10 mouse cellular contexts compared by ENCODE assay signal in genomic region chr7:73666921-73667675, GRCm38 (mm10).
DNase-seq lines count a peak whose midpoint lies in the region; ATAC-seq and TF ChIP-seq lines count a peak whose summit lies in the region.
"Had no signal": no experiment of that assay in that cellular context is flagged by ENCODE, and none has a peak within 500 bp of the region (broad histone marks: within the 10 kb centered on the region; RNA-seq: fewer than 3 reads in every experiment).

No protein-coding gene starts in this region.

- TF ChIP-seq EP300 in heart, postnatal 0 days (IDR thresholded peaks at IDR 0.05; ENCODE audit: low read depth) = no peak

- H3K4me3 ChIP-seq in heart, postnatal 0 days (ENCODE audit: low read depth, low read length) = no peak overlapping the region
- H3K4me3 ChIP-seq: liver, embryonic 15.5 days had no signal

- H3K9me3 ChIP-seq in heart, postnatal 0 days (replicated peaks; ENCODE audit: control insufficient read depth, low read length) = no peaks in the 10 kb centered on the region
- H3K9me3 ChIP-seq: liver, embryonic 15.5 days had no signal

- H3K36me3 ChIP-seq in heart, postnatal 0 days (replicated peaks; ENCODE audit: control insufficient read depth, insufficient read depth, low read length) = no peaks in the 10 kb centered on the region
- H3K36me3 ChIP-seq: liver, embryonic 15.5 days had no signal

- TF ChIP-seq CTCF in heart, postnatal 0 days (IDR thresholded peaks at IDR 0.05; ENCODE audit: low read depth) = no peak

- H3K27me3 ChIP-seq in heart, postnatal 0 days (ENCODE audit: control insufficient read depth, insufficient read depth, low read length) = peaks cover 2% of the 10 kb centered on the region; the same call in 1 of the 2 replicates
- H3K27me3 ChIP-seq: liver, embryonic 15.5 days had no signal

- no peak overlapping the region for H3K9ac ChIP-seq in heart, postnatal 0 days (replicated peaks; ENCODE audit: low read depth, low read length)
- H3K9ac ChIP-seq: liver, embryonic 15.5 days had no signal

- no peaks in the 10 kb centered on the region for H3K4me1 ChIP-seq in heart, postnatal 0 days (ENCODE audit: control insufficient read depth, insufficient read depth)
- H3K4me1 ChIP-seq: liver, embryonic 15.5 days had no signal

- no peak overlapping the region for H3K27ac ChIP-seq in heart, postnatal 0 days (ENCODE audit: low read depth)
- H3K27ac ChIP-seq: liver, embryonic 15.5 days had no signal

- WGBS in heart, postnatal 0 days = 57% methylated on average over 14 of the region's 14 CpGs

- no peak overlapping the region for H3K4me2 ChIP-seq in heart, postnatal 0 days (ENCODE audit: low read depth, low read length)
- H3K4me2 ChIP-seq: liver, embryonic 15.5 days had no signal

- DNase-seq in gastrocnemius, adult 18-20 months (ENCODE audit: low spot score) = peak; percentile 11
- DNase-seq in gastrocnemius, adult 8-10 months (ENCODE audit: low spot score in 2 of 2) = no peak
- DNase-seq in brain, adult 2 months (ENCODE audit: low read depth, low spot score) = peak; percentile 39
- DNase-seq in heart, postnatal 0 days (ENCODE audit: low spot score) = peak; percentile 36
- DNase-seq in kidney, postnatal 4 days = peak; percentile 51 to 61
- no peak for DNase-seq in right cerebral cortex, postnatal 4 days
- DNase-seq: gastrocnemius, postnatal 14 days had no signal

- ATAC-seq in heart, postnatal 0 days (ENCODE audit: insufficient read depth, low read depth) = peak; percentile 33; the same call in 1 of the 2 replicates
- ATAC-seq in erythroid progenitor cell, adult 5-6 weeks (replicated peaks; ENCODE audit: low FRiP score, poor library complexity, severe bottlenecking) = no peak
- no peak for ATAC-seq in frontal cortex, adult (ENCODE audit: low TSS enrichment)

Comparison
In these comparisons a context has a peak if more than half of its experiments do, and no peak if none do; other contexts are left out.
1. DNase-seq: peak in gastrocnemius, adult 18-20 months (single experiment), brain, adult 2 months (single experiment), heart, postnatal 0 days (single experiment) and kidney, postnatal 4 days (2 of 2); none in gastrocnemius, adult 8-10 months (0 of 2) and right cerebral cortex, postnatal 4 days (single experiment).